Mouse (Mus musculus) layer of hippocampus, postnatal 10 days (tissue): ENCODE results near the gene Pcp4. TPM values are rescaled to one million over a fixed set of nuclear protein-coding genes. Genes with fewer than 3 reads are reported as not detected.

Experiments
- DNase-seq, 2 experiments: peaks; one replicate each; pipeline ENCODE4 v3.0.0; 2021; ENCODE audit warnings: low spot score in 2 of 2
- total RNA-seq, 2 experiments: library from RNA; stranded (reverse); gene quantifications; 2 replicates each; pipeline ENCODE4 v1.2.3; 2021

Gene Pcp4
- total RNA-seq, 2 experiments from 2014 or later: 249 to 272 TPM

GRCm38 (mm10) chr16:96563350-96564257, 96.2 kb downstream of the Pcp4 start:
- peak in 1 of 2 experiments; percentile 15 for DNase-seq

DNA sequence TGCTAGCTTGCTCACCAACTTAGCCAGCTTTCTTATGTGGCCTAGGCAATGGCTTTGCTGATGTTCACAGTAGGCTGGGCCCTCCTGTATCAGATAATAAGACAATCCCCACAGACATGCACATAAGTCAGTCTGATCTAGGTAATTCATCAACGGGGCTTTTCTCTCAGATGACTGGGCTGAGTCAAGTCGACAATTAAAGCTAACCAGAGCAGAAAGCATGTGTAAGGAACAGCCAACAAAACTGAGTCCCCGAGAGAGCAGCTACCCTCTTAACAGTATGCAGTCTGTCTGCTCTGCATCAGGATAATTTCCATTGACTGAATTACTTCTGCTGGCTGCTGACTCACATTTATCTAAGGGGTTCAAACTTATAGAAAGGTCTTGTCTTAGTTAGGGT, 100.0 kb downstream of the Pcp4 start:
- no peak for DNase-seq

Other genes starting within 250 kb of the Pcp4 start
- 10 to 100 TPM; 16.7 to 17.2 TPM for gene B3galt5, start 231.8 kb upstream of the Pcp4 start, total RNA-seq
- under 1 TPM in 1 of 2 experiments, not detected in 1; 0.25 TPM for gene Itgb2l, start 24.0 kb upstream of the Pcp4 start, total RNA-seq